Mouse (Mus musculus): ENCODE data around the gene 2310011J03Rik. TPM values are rescaled to one million over a fixed set of nuclear protein-coding genes. Genes with fewer than 3 reads are reported as not detected.

The 2310011J03Rik gene
- total RNA-seq, 2 experiments from 2014 or later, result 13.6 to 14.2 TPM

- intact Hi-C loops (cut with DNase I), result loop anchor here (5.0 kb wide), 1 partner anchor 35 kb away; no protein-coding TSS in a partner anchor
- no peak for DNase-seq
Measured at GRCm38 (mm10) chr10:80342305-80342748, 22.0 kb upstream of the 2310011J03Rik start.

GRCm38 (mm10) chr10:80341491-80342304, 21.4 kb upstream of the 2310011J03Rik start:
- DNase-seq, result no peak
- intact Hi-C loops (cut with DNase I), result loop anchor here (5.0 kb wide), 1 partner anchor 36 kb away; no protein-coding TSS in a partner anchor

- intact Hi-C loops (cut with DNase I), result loop anchor here (5.0 kb wide), 1 partner anchor 36 kb away; no protein-coding TSS in a partner anchor
- no peak for DNase-seq
Measured at GRCm38 (mm10) chr10:80341026-80341425, 20.7 kb upstream of the 2310011J03Rik start.

- intact Hi-C loops (cut with DNase I), result loop anchor here (5.0 kb wide), 1 partner anchor 37 kb away; no protein-coding TSS in a partner anchor
Measured at GRCm38 (mm10) chr10:80339941-80340750, 19.8 kb upstream of the 2310011J03Rik start.

GRCm38 (mm10) chr10:80336263-80336662, 15.9 kb upstream of the 2310011J03Rik start:
- DNase-seq, result no peak
- intact Hi-C loops (cut with DNase I), result no loop called here

More at GRCm38 (mm10) chr10:80339941-80340750, 19.8 kb upstream of the 2310011J03Rik start:
- DNase-seq, result peak; percentile 91

- peak; percentile 66 for DNase-seq
- intact Hi-C loops (cut with DNase I), result no loop called here
Measured at GRCm38 (mm10) chr10:80332525-80332989, 12.2 kb upstream of the 2310011J03Rik start.

GRCm38 (mm10) chr10:80331636-80332524, 11.5 kb upstream of the 2310011J03Rik start:
- peak; percentile 62 for DNase-seq
- intact Hi-C loops (cut with DNase I), result no loop called here

- no peak for DNase-seq
- intact Hi-C loops (cut with DNase I), result no loop called here
Measured at GRCm38 (mm10) chr10:80330888-80331287, 10.6 kb upstream of the 2310011J03Rik start.

GRCm38 (mm10) chr10:80330084-80330483, 9.7 kb upstream of the 2310011J03Rik start:
- intact Hi-C loops (cut with DNase I), result no loop called here
- DNase-seq, result no peak

- intact Hi-C loops (cut with DNase I), result no loop called here
- DNase-seq, result peak; percentile 99
Measured at GRCm38 (mm10) chr10:80329273-80330081, 9.1 kb upstream of the 2310011J03Rik start, which contains the start of the genes Pcsk4 and Reep6. TSS of gene Pcsk4 (minus strand) at chr10:80329498. TSS of gene Reep6 (plus strand) at chr10:80329953.

- DNase-seq, result no peak
- intact Hi-C loops (cut with DNase I), result no loop called here
Measured at GRCm38 (mm10) chr10:80325045-80325444, 4.7 kb upstream of the 2310011J03Rik start.

- intact Hi-C loops (cut with DNase I), result no loop called here
- DNase-seq, result no peak
Measured at GRCm38 (mm10) chr10:80324120-80325037, 4.0 kb upstream of the 2310011J03Rik start.

- DNase-seq, result peak; percentile 59
- intact Hi-C loops (cut with DNase I), result no loop called here
Measured at GRCm38 (mm10) chr10:80323261-80324119, 3.2 kb upstream of the 2310011J03Rik start.

GRCm38 (mm10) chr10:80322811-80323211, 2.5 kb upstream of the 2310011J03Rik start:
- intact Hi-C loops (cut with DNase I), result no loop called here
- DNase-seq, result no peak

- intact Hi-C loops (cut with DNase I), result no loop called here
- no peak for DNase-seq
Measured at GRCm38 (mm10) chr10:80321670-80322581, 1.6 kb upstream of the 2310011J03Rik start.
